Mouse (Mus musculus): Measurements from ENCODE around the gene Cept1. TPM values are rescaled to one million over a fixed set of nuclear protein-coding genes. Genes with fewer than 3 reads are reported as not detected.

Gene Cept1
- total RNA-seq, 2 experiments from 2014 or later = 74.0 to 122 TPM

GRCm38 (mm10) chr3:106495346-106496044 lies 52.1 kb downstream of the Cept1 start:
- peak; percentile 65 for ATAC-seq (ENCODE audit: poor library complexity, severe bottlenecking)

- ATAC-seq (ENCODE audit: poor library complexity, severe bottlenecking) = no peak
These were observed 53.1 kb downstream of the Cept1 start for GRCm38 (mm10) chr3:106494417-106494950.

DNA sequence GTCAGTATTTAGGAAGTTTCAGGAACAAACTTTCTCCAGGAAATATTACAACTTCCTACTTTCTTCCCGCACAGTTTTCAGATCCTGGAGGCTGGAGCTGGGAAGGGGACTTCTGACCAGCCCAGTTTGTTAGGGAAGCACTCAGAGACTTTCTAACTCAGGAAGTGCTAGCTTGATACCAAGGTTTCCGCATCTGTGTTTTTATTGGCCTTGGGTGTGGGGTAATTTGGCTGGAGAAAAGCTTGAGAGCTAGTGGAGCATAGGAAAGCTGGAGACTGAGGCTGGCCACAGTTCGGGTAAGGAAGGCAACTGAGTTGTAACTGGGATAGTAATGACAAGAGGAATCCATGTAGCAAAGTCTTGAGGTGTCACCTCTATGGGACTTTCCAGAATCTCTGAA lies 53.7 kb downstream of the Cept1 start:
- ATAC-seq (ENCODE audit: poor library complexity, severe bottlenecking) = no peak

DNA sequence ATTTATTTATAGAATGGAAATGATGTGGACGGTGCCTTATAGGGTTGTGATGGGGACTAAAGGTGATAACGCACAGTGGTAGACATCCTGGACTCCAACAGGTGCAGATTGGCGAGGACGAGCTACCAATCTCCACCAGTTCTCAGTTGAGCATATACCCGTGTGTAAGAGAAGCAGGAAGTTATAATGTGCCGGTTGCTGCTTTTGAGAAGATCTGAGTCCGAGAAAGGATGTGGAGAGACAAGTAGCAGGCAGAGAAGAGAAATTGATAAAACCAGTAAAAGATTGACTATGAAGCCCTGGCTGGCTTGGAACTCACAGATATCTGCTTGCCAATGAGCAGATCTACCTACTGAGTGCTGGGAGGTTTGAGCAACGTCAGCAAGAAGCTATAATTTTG lies 54.4 kb downstream of the Cept1 start:
- no peak for ATAC-seq (ENCODE audit: poor library complexity, severe bottlenecking)

DNA sequence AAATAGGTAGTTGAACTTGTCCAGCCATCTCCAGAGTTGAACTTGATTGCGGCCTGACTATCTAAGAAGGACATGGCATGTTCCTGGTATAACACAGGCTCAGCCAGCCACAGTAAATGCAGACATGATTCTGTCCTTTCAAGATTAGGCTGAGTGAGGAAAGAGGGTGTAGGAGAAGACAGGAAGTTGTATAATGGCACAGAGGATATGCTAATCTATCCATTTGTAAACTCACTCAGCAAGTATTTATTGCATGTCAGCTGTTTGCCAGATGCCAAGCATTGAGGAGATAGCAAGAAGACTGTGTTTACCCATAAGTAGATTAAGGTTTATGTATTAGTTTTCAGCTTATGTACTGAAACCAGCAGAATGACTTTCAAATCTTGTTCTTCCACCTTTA lies 54.9 kb downstream of the Cept1 start:
- peak; percentile 16 for ATAC-seq (ENCODE audit: poor library complexity, severe bottlenecking)

DNA sequence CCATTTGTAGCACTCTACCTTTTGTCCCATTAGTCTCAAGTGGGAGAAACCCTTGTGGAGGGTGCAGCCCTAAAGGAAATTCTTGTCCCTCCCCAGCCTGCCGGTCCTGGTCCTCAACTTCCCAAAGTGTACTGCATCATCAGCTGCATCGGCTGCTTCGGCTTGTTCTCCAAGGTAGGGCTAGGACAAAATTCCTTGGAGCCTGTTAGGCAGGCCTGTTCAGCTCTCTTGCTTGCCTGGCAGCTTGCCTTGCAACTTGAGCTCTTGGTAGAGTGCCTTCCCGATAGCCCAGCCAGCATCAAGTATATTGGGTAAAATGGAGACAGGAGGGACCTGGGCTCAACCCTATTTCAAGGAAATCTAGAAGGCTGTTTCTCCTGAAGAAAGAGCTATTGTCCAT lies 57.4 kb downstream of the Cept1 start:
- ATAC-seq (ENCODE audit: poor library complexity, severe bottlenecking) = no peak

- ATAC-seq (ENCODE audit: poor library complexity, severe bottlenecking) = no peak
These were observed 60.1 kb downstream of the Cept1 start for GRCm38 (mm10) chr3:106487551-106487950.

GRCm38 (mm10) chr3:106485810-106486209 lies 61.8 kb downstream of the Cept1 start:
- peak; percentile 62 for ATAC-seq (ENCODE audit: poor library complexity, severe bottlenecking)

- peak; percentile 34 for ATAC-seq (ENCODE audit: poor library complexity, severe bottlenecking)
These were observed 62.7 kb downstream of the Cept1 start for GRCm38 (mm10) chr3:106484861-106485260.

- no peak for ATAC-seq (ENCODE audit: poor library complexity, severe bottlenecking)
These were observed 63.7 kb downstream of the Cept1 start for GRCm38 (mm10) chr3:106483796-106484405.

GRCm38 (mm10) chr3:106483297-106483696 lies 64.3 kb downstream of the Cept1 start:
- ATAC-seq (ENCODE audit: poor library complexity, severe bottlenecking) = no peak

- ATAC-seq (ENCODE audit: poor library complexity, severe bottlenecking) = peak; percentile 51
These were observed 65.1 kb downstream of the Cept1 start, which contains the start of gene Dennd2d for GRCm38 (mm10) chr3:106482281-106483081. Dennd2d (plus strand) TSS chr3:106482405.

- 0 out of 2 replicates have a peak, but pooled peaks have one; percentile 27 for ATAC-seq (ENCODE audit: poor library complexity, severe bottlenecking)
These were observed 70.7 kb downstream of the Cept1 start for GRCm38 (mm10) chr3:106476863-106477262.

DNA sequence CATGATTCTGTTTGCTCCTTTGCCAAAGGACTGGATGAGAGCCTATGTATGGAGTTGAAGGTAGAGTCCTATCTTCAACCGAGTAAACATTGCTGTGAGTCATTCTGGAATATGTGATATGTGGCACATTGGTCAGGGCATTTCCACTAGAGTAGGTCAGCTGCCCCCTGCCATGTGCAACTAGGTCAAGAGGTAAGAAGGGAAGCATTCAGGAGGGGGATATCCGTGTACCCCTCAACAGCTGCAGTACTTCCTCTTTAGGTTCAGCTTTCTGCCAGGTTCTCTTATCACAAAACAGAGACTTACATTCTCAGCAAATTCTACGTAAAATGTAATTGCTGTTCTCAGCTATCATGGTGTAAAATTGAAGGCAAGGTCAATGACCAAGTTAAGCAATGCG lies 73.4 kb downstream of the Cept1 start:
- peak; percentile 73 for ATAC-seq (ENCODE audit: poor library complexity, severe bottlenecking)

- ATAC-seq (ENCODE audit: poor library complexity, severe bottlenecking) = peak; percentile 80
These were observed 82.9 kb downstream of the Cept1 start for GRCm38 (mm10) chr3:106464750-106465149.

GRCm38 (mm10) chr3:106462493-106462892 lies 85.1 kb downstream of the Cept1 start:
- 0 out of 2 replicates have a peak, but pooled peaks have one; percentile 6 for ATAC-seq (ENCODE audit: poor library complexity, severe bottlenecking)

DNA sequence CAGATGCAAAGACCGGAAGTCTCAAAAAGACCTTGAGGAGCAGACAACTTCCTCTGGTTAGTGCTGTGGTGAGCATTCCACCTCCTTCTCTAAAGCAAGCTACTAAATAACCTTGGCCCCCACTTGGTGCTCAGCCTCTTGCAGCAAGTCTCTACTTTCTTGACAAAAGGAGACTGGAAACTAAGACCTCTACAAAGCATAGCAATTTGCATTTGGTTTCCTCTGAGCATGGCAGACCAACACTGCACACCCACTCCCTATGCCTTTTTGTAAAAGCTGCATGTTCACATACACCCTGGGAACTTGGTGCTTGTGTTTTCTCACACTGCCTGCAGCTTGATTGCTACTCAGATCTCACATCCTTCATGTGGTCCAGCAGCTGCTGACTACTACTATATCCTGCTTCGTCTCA lies 85.5 kb downstream of the Cept1 start:
- peak; percentile 70 for ATAC-seq (ENCODE audit: poor library complexity, severe bottlenecking)

DNA sequence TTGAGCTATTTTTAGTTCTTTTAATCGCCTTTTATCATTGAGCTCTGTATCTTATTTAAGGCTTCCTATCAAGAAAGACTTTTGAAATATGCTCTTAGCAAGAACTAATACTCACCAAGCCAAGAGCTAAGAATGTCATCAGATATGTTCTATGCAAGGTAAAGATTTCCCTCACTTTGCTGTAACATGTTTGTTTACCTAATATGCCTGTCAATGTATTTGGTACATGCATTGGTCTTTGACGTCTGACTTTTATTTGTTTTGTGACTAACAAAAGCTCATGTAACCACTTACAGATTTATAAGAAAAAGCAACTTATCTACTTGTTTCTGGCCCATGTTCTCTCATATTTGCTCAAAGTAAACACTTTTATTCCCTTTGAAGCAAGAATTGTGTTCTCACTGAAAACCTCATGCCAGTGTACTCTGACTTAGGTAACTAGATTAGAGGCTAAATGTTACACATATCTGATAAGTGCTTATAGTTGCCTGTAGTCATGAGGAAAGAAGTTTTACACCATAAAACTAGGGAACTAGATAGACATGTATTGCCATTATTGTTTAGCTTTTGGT lies 90.2 kb downstream of the Cept1 start:
- no peak for ATAC-seq (ENCODE audit: poor library complexity, severe bottlenecking)

- ATAC-seq (ENCODE audit: poor library complexity, severe bottlenecking) = no peak
These were observed 95.0 kb downstream of the Cept1 start for GRCm38 (mm10) chr3:106452616-106453015.
